Mouse (Mus musculus) layer of hippocampus, adult 18-20 months (tissue): ENCODE measurements around the gene Morc2a. TPM values are rescaled to one million over a fixed set of nuclear protein-coding genes. Genes with fewer than 3 reads are reported as not detected.

Source experiments
- DNase-seq, 2 experiments: peaks; one replicate each; pipeline ENCODE4 v3.0.0; 2022; ENCODE audit warnings: low spot score in 2 of 2
- total RNA-seq, 2 experiments: library from RNA; stranded (reverse); gene quantifications; 2 replicates each; pipeline ENCODE4 v1.2.3; 2021

Gene Morc2a
- total RNA-seq, 2 experiments from 2014 or later: 35.9 to 37.0 TPM

GRCm38 (mm10) chr11:3683696-3684095 is 34.7 kb downstream of the Morc2a start:
- DNase-seq: no peak

GRCm38 (mm10) chr11:3684232-3684631 is 35.2 kb downstream of the Morc2a start:
- no peak for DNase-seq

- no peak for DNase-seq
These were observed 35.9 kb downstream of the Morc2a start for GRCm38 (mm10) chr11:3684723-3685430.

- DNase-seq: no peak
These were observed 36.4 kb downstream of the Morc2a start for GRCm38 (mm10) chr11:3685431-3685830.

GRCm38 (mm10) chr11:3686318-3686717 is 37.3 kb downstream of the Morc2a start:
- no peak for DNase-seq

- no peak for DNase-seq
These were observed 37.9 kb downstream of the Morc2a start for GRCm38 (mm10) chr11:3686885-3687284.

- DNase-seq: no peak
These were observed 42.8 kb downstream of the Morc2a start for GRCm38 (mm10) chr11:3691746-3692145.

- no peak for DNase-seq
These were observed 47.2 kb downstream of the Morc2a start for GRCm38 (mm10) chr11:3696086-3696616.

GRCm38 (mm10) chr11:3697441-3697840 is 48.5 kb downstream of the Morc2a start:
- DNase-seq: no peak

- DNase-seq: no peak
These were observed 54.4 kb downstream of the Morc2a start for GRCm38 (mm10) chr11:3703089-3703992.

GRCm38 (mm10) chr11:3704404-3704803 is 55.4 kb downstream of the Morc2a start:
- DNase-seq: no peak

GRCm38 (mm10) chr11:3707057-3707456 is 58.1 kb downstream of the Morc2a start:
- no peak for DNase-seq

GRCm38 (mm10) chr11:3710203-3710602 is 61.2 kb downstream of the Morc2a start:
- DNase-seq: no peak

GRCm38 (mm10) chr11:3714486-3714885 is 65.5 kb downstream of the Morc2a start:
- DNase-seq: peak; percentile 42 to 78

GRCm38 (mm10) chr11:3716662-3717061 is 67.7 kb downstream of the Morc2a start:
- no peak for DNase-seq

- no peak for DNase-seq
These were observed 73.0 kb downstream of the Morc2a start for GRCm38 (mm10) chr11:3722036-3722435.

GRCm38 (mm10) chr11:3722861-3723260 is 73.9 kb downstream of the Morc2a start:
- DNase-seq: no peak

- peak; percentile 37 to 62 for DNase-seq
These were observed 74.9 kb downstream of the Morc2a start for GRCm38 (mm10) chr11:3723910-3724309.

GRCm38 (mm10) chr11:3724726-3725125 is 75.7 kb downstream of the Morc2a start:
- DNase-seq: no peak

- peak in 1 of 2 experiments; percentile 60 for DNase-seq
These were observed 76.5 kb downstream of the Morc2a start for GRCm38 (mm10) chr11:3725331-3726054.

GRCm38 (mm10) chr11:3727438-3728105 is 78.6 kb downstream of the Morc2a start:
- DNase-seq: no peak
